Mouse (Mus musculus) thymus, postnatal 36 days (tissue): ENCODE measurements around the gene Lyrm7.
A peak's percentile ranks its signal among the peaks of the same experiment; 100 is the strongest.
"Not testable (repeated sequence)": the region's sequence is repeated elsewhere in the genome, so short reads cannot be mapped to it uniquely, and the experiment has no call there.

Experiments used
- DNase-seq, 2 experiments: peaks; one replicate each; pipeline ENCODE4 v3.0.0; 2022; ENCODE audit warnings: mixed read lengths in 2 of 2

The Lyrm7 gene

GRCm38 (mm10) chr11:54879922-54880321 is 19.2 kb upstream of the Lyrm7 start:
- no peak for DNase-seq

DNA sequence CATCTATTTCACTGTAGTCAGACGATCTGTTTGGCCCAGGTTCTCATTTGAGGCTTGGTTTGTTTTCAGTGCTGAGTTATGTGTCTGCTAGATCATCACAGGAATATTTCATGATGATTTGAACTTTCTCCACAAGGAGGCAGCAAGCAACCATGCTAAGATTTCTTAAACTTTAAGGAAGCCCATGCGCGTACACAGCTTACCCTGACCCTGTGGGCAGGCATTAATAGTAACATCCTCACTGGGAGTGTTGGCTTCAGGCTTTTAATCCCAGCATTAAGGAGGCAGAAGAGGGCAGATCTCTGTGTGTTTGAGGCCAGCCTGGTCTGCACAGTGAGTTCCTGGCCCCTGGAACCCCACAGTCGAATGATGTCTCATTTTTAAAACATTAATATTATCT is 18.7 kb upstream of the Lyrm7 start:
- DNase-seq: no peak

DNA sequence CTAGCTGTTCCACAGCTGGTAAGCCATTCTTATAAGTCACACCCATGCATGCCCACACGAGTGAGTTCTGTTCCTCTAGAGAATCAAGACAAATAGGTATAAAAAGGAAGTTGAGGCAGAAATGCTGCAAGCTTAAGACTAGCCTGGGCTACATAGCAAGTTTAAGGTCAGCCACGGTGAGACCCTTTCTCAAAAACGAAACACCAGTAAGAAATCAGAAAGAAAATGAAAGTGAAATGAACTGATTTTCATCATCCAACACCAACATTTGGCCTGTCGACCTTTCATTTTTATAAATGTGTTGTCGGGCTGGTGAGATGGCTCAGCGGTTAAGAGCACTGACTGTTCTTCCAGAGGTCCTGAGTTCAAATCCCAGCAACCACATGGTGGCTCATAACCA is 18.2 kb upstream of the Lyrm7 start:
- DNase-seq: no peak

DNA sequence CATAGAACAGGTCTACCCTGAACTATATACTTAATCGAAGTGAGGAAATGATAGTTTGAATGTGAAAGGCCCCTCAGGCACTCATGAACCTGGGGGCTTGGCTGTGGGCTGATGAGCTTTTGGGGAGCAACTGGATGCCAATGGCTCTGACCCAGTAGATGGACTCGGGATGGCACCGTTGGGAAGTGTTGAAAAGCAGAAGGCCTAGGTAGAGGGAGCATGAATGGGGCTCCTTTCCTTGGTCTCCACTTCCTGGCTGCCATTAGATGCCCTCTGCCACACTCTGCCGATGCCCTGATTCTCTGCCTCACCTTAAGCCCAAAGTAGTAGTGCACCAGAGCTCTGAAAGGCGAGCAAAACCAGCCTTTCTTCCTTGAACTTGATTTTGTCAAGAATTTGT is 15.3 kb upstream of the Lyrm7 start:
- no peak for DNase-seq

GRCm38 (mm10) chr11:54871831-54872537 is 11.3 kb upstream of the Lyrm7 start:
- DNase-seq: no peak

GRCm38 (mm10) chr11:54869318-54869717 is 8.6 kb upstream of the Lyrm7 start:
- no peak for DNase-seq

DNA sequence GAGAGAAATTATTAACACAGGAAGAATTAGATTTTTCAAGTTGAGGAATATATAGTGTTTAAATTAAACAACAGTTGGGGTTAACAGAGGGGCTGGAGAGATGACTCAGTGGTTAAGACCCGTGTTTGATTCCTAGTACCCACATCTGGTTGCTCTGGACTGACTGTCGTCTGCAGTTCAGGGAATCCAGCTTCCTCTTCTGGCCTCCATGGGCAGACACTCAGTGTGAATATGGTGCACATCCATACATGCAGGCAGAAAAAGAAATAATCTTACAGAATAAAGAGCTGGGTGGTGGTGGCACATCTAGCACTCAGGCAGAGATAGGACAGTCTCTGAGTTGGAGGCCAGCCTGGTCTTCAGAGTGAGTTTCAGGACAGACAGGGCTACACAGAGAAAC is 7.7 kb upstream of the Lyrm7 start:
- DNase-seq: no peak

DNA sequence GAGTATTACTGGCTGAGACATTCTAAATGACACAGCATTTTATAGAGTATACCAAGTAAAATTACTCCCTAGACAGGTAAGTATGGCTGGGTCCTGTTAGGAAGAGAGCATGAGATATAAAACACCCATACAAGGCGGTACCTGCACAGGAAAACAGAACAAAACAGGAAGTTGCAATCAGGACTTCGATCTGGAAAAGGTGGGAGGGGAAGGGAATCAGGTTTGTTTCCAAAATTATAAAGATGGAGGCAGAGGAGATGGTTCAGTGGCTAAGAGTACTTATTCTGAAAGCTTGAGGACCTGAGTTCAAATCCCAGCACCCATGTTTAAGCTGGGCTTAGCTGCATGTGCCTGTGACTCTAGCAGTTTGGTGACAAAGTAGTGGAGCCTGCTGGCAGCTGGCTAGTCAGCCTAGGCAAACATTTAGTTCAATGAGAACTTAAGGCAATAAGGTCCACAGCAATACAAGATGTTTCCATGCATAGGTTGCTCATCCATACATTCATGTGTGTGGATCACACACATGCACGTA is 7.3 kb upstream of the Lyrm7 start:
- no peak for DNase-seq

GRCm38 (mm10) chr11:54867049-54867385 is 6.3 kb upstream of the Lyrm7 start:
- DNase-seq: no peak

DNA sequence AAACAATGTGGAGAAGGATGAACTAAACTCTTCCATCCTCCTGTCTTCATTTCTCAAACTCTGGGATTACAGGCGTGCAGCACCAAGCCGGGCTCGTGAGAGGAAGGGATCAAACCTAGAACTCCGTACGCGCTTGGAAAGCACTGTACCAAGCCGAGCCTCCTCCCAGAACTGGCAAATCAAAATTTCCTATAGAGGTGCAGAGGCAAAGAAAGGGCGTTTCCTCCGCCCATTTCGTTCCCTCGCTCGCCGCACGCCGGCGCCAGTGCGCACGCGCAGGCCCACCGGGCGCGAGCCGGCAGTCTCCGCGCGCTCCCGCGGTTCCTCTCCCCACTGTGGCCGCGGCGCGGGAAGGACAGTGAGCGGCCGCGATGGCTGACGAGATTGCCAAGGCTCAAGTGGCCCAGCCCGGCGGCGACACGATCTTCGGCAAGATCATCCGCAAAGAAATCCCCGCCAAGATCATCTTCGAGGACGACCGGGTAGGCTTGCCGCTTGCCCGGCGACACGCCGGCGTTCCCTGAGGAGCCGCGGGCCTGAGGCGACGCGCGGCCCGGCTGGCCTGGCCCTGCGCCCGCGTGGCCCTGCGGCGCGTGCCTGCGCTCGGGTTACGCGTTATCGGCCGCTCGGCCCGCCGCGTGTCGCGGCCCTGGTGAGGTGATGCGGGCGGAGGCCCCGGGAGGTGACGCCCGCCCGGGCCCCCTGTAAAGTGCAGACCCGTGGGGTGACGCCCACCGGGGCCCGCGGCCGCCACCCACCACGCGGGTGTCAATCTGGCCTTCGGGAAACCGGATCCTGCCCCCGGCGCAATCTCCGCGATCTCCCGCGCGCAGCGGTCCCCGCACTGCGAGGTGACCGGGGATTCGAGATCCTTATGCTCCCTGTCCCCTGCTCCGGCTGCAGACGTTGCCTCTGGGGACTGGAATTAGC is 5.7 kb upstream of the Lyrm7 start, which contains the start of gene Hint1:
Hint1 (plus strand) TSS at position 265 of the 930 bp plus-strand sequence.
- peak; percentile 93 for DNase-seq

- no peak for DNase-seq
Measured at GRCm38 (mm10) chr11:54865330-54866085, 4.8 kb upstream of the Lyrm7 start.

GRCm38 (mm10) chr11:54862621-54863520 is 2.2 kb upstream of the Lyrm7 start:
- peak; percentile 48 to 55 for DNase-seq

GRCm38 (mm10) chr11:54861471-54862420 is 1.0 kb upstream of the Lyrm7 start:
- no peak for DNase-seq

- DNase-seq: peak in 1 of 2 experiments; percentile 35
Measured at GRCm38 (mm10) chr11:54859322-54860165, 1.2 kb downstream of the Lyrm7 start.

GRCm38 (mm10) chr11:54858880-54859279 is 1.8 kb downstream of the Lyrm7 start:
- DNase-seq: not testable (repeated sequence)

GRCm38 (mm10) chr11:54851656-54852055 is 9.1 kb downstream of the Lyrm7 start:
- no peak for DNase-seq

DNA sequence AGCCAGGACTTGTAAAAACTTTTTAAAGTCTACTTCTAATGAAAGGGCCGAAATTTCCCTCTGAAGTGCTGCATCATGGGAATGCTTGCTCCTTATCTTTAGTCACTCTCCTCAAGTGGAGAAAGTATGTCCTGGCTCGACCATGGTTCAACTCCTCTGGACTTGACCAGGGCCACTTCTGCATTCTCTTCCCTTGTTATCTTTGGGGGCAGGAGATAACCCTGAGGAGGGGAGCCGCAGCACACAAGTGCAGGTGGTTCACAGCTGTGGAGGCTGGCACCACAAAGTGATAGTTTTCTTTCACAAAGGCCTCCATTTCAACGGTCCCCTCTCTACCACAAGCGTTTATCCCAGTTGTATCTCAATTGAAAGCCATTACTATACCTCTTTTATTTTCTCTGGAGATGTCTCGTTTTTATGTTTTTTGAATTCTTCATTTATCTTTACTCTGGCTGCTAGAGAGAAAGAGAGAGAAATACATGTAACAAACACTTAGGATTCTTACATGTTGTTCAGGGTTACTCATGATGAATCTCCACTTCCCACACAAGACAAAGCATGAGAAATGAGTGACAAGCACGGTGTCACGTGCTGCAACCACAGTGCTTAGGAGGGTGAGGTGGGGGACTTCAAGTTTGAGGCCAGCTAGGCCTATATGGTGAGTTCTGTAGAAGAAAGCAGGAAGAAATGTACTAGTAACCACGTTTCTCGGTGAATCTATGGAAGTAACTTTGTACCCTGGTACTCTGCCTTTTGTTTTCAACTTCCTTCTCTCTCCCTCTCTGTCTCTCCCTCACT is 10.6 kb downstream of the Lyrm7 start:
- peak; percentile 54 to 71 for DNase-seq
